Mouse (Mus musculus): ENCODE measurements around the gene Sowahc.

Gene Sowahc

GRCm38 (mm10) chr10:59253541-59254079 lies 31.9 kb downstream of the Sowahc start:
- DNase-seq (ENCODE audit: low spot score in 2 of 2): no peak

GRCm38 (mm10) chr10:59256533-59256932 lies 34.8 kb downstream of the Sowahc start:
- no peak for DNase-seq (ENCODE audit: low spot score in 2 of 2)

- DNase-seq (ENCODE audit: low spot score in 2 of 2): peak in 1 of 2 experiments; percentile 17
These were observed 37.8 kb downstream of the Sowahc start for GRCm38 (mm10) chr10:59259572-59259971.

- DNase-seq (ENCODE audit: low spot score in 2 of 2): no peak
These were observed 39.9 kb downstream of the Sowahc start for GRCm38 (mm10) chr10:59261603-59262002.

- DNase-seq (ENCODE audit: low spot score in 2 of 2): no peak
These were observed 40.3 kb downstream of the Sowahc start for GRCm38 (mm10) chr10:59262021-59262420.

- DNase-seq (ENCODE audit: low spot score in 2 of 2): no peak
These were observed 41.2 kb downstream of the Sowahc start for GRCm38 (mm10) chr10:59262979-59263378.

GRCm38 (mm10) chr10:59265067-59265466 lies 43.3 kb downstream of the Sowahc start:
- peak in 1 of 2 experiments; percentile 35 for DNase-seq (ENCODE audit: low spot score in 2 of 2)

GRCm38 (mm10) chr10:59265674-59266073 lies 43.9 kb downstream of the Sowahc start:
- DNase-seq (ENCODE audit: low spot score in 2 of 2): no peak

- DNase-seq (ENCODE audit: low spot score in 2 of 2): no peak
These were observed 44.3 kb downstream of the Sowahc start for GRCm38 (mm10) chr10:59266097-59266496.

- no peak for DNase-seq (ENCODE audit: low spot score in 2 of 2)
These were observed 45.5 kb downstream of the Sowahc start for GRCm38 (mm10) chr10:59267275-59267674.

GRCm38 (mm10) chr10:59268109-59268508 lies 46.4 kb downstream of the Sowahc start:
- no peak for DNase-seq (ENCODE audit: low spot score in 2 of 2)

GRCm38 (mm10) chr10:59268754-59269153 lies 47.0 kb downstream of the Sowahc start:
- DNase-seq (ENCODE audit: low spot score in 2 of 2): no peak

- no peak for DNase-seq (ENCODE audit: low spot score in 2 of 2)
These were observed 54.0 kb downstream of the Sowahc start for GRCm38 (mm10) chr10:59275745-59276144.

Measured in left cerebral cortex, adult 9 months (tissue).